Mouse (Mus musculus): ENCODE data around the gene Cyp39a1. TPM values are rescaled to one million over a fixed set of nuclear protein-coding genes. Genes with fewer than 3 reads are reported as not detected.

The Cyp39a1 gene
- polyA plus RNA-seq, 2 experiments = 2.0 to 3.3 TPM

DNA sequence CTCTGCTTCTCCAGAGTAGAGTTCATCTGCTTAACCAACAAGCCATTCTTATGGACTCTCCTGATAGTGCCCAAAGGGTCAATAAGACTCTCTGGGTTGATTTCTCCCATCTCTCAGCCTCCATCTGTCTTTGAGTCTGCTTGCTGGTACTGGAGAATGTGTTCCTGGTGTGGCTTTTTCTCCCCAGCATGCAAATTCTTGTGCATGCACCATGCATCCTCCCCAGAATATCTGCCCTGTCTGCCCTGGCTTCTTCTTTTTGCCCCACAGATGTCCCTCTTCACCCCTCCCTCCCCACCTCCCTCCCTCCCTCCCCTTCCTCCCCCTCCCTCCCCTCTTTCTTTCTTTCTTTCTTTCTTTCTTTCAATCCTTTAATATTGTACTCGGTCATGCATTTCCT, 10.1 kb downstream of the Cyp39a1 start:
- H3K9me3 ChIP-seq (ENCODE audit: control insufficient read depth, low read length) = no peaks in the 10 kb centered on the region
- WGBS (ENCODE audit: insufficient replicate concordance) = 67% methylated on average over 1 of the region's 1 CpGs
- no peak overlapping the region for H3K4me3 ChIP-seq (ENCODE audit: insufficient read depth in 1 of 2, low read depth in 2 of 2, low read length in 2 of 2)
- ATAC-seq (ENCODE audit: insufficient read depth) = no peak
- H3K9ac ChIP-seq (replicated peaks) = no peak overlapping the region
- H3K27me3 ChIP-seq (ENCODE audit: control insufficient read depth, insufficient read depth, low read length) = no peaks in the 10 kb centered on the region
- no peak overlapping the region for H3K4me2 ChIP-seq (ENCODE audit: low read depth)
- DNase-seq (ENCODE audit: low read depth in 3 of 3, low spot score in 3 of 3) = no peak
- no peaks in the 10 kb centered on the region for H3K36me3 ChIP-seq (replicated peaks; ENCODE audit: control insufficient read depth, insufficient read depth, low read depth)
- H3K27ac ChIP-seq = no peak overlapping the region
- TF ChIP-seq CTCF (IDR thresholded peaks at IDR 0.05; ENCODE audit: low read depth) = no peak
- TF ChIP-seq EP300 (IDR thresholded peaks at IDR 0.05; ENCODE audit: low read depth) = no peak
- H3K4me1 ChIP-seq (replicated peaks; ENCODE audit: control insufficient read depth in 2 of 2, insufficient read depth in 2 of 2, low read length in 1 of 2) = peaks cover 0 to 6% of the 10 kb centered on the region in 2 experiments; a peak in 2 of 4 replicates

DNA sequence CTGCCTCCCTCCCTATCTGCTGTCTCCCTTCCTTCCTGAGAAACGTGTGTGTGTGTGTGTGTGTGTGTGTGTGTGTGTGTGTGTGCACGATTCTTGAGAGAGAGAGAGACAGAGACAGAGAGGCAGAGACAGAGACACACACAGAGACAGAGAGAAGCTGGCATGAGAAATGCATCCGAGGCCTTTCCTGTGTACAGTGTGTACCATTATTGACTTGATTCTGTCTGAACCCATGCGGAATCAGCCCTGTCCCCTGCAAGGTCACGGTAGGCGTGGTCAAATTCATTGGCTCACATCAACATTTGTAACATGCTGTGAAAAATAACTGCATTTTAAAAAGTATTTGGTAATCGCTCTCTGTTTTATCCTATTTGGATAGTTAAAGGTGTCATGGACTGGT, 16.9 kb downstream of the Cyp39a1 start:
- no peak overlapping the region for H3K9ac ChIP-seq (replicated peaks)
- DNase-seq (ENCODE audit: low read depth in 3 of 3, low spot score in 3 of 3) (no peak), ATAC-seq (ENCODE audit: insufficient read depth) (no peak)
- TF ChIP-seq CTCF (IDR thresholded peaks at IDR 0.05; ENCODE audit: low read depth) = no peak
- no peak for TF ChIP-seq EP300 (IDR thresholded peaks at IDR 0.05; ENCODE audit: low read depth)
- no peaks in the 10 kb centered on the region for H3K9me3 ChIP-seq (ENCODE audit: control insufficient read depth, low read length)
- 53% methylated on average over 7 of the region's 7 CpGs for WGBS (ENCODE audit: insufficient replicate concordance)
- no peak overlapping the region for H3K4me2 ChIP-seq (ENCODE audit: low read depth)
- no peak overlapping the region for H3K27ac ChIP-seq
- no peaks in the 10 kb centered on the region for H3K4me1 ChIP-seq (replicated peaks; ENCODE audit: control insufficient read depth in 2 of 2, insufficient read depth in 2 of 2, low read length in 1 of 2)
- H3K27me3 ChIP-seq (ENCODE audit: control insufficient read depth, insufficient read depth, low read length) = no peaks in the 10 kb centered on the region
- H3K36me3 ChIP-seq (replicated peaks; ENCODE audit: control insufficient read depth, insufficient read depth, low read depth) = no peaks in the 10 kb centered on the region
- H3K4me3 ChIP-seq (ENCODE audit: insufficient read depth in 1 of 2, low read depth in 2 of 2, low read length in 2 of 2) = no peak overlapping the region

DNA sequence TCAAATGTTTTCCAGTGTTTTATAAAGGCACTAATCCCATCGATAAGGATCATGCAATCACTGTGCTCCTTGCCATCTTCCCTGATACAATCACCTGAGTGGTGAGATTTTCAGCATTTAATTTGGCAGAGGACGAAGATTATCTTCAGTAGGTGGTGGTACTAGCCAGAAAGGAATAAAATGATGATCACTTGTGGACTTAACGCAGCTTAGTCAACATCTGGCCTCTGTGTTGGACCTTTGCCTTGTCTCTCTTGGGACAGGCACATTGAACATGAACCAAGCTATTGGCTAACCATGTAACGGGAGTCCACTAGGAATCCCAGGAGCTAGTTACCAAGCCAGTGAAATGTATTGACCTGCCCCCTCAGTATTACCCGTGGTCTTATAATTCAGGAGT, 17.4 kb downstream of the Cyp39a1 start:
- Histone ChIP-seq H3K9me3 (ENCODE audit: control insufficient read depth, low read length) (no peaks in the 10 kb centered on the region), H3K4me2 (ENCODE audit: low read depth) (no peak overlapping the region), H3K9ac (replicated peaks) (no peak overlapping the region), H3K36me3 (replicated peaks; ENCODE audit: control insufficient read depth, insufficient read depth, low read depth) (no peaks in the 10 kb centered on the region), H3K27me3 (ENCODE audit: control insufficient read depth, insufficient read depth, low read length) (no peaks in the 10 kb centered on the region), H3K4me3 (ENCODE audit: insufficient read depth in 1 of 2, low read depth in 2 of 2, low read length in 2 of 2) (no peak overlapping the region), H3K4me1 (replicated peaks; ENCODE audit: control insufficient read depth in 2 of 2, insufficient read depth in 2 of 2, low read length in 1 of 2) (no peaks in the 10 kb centered on the region), H3K27ac (no peak overlapping the region)
- no peak for TF ChIP-seq EP300 (IDR thresholded peaks at IDR 0.05; ENCODE audit: low read depth)
- no peak for TF ChIP-seq CTCF (IDR thresholded peaks at IDR 0.05; ENCODE audit: low read depth)
- no peak for DNase-seq (ENCODE audit: low read depth in 3 of 3, low spot score in 3 of 3)
- no peak for ATAC-seq (ENCODE audit: insufficient read depth)
- WGBS (ENCODE audit: insufficient replicate concordance) = 62% methylated on average over 5 of the region's 5 CpGs

DNA sequence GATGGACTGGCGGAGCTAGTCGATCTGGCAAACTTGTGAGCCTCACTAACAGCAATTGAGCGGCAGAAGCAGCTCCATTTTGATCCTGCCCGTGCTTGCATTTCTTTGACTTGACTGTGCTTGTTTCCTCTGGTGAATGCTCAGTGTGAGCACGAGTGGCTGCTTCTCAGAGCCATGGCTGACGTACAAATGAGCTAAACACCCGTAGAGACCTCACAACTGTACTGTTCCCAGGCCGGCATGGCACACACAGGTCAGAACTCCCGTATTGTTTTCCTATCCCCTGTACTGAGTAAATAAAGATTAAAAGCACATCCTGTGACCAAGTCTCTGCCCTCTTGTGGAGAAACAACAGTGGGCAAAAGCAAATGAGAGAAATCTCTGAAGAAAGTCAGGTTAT, 22.4 kb downstream of the Cyp39a1 start:
- Histone ChIP-seq H3K27me3 (ENCODE audit: control insufficient read depth, insufficient read depth, low read length) (no peaks in the 10 kb centered on the region), H3K4me1 (replicated peaks; ENCODE audit: control insufficient read depth in 2 of 2, insufficient read depth in 2 of 2, low read length in 1 of 2) (no peaks in the 10 kb centered on the region), H3K36me3 (replicated peaks; ENCODE audit: control insufficient read depth, insufficient read depth, low read depth) (no peaks in the 10 kb centered on the region), H3K4me3 (ENCODE audit: insufficient read depth in 1 of 2, low read depth in 2 of 2, low read length in 2 of 2) (no peak overlapping the region), H3K27ac (no peak overlapping the region), H3K9ac (replicated peaks) (no peak overlapping the region), H3K9me3 (ENCODE audit: control insufficient read depth, low read length) (no peaks in the 10 kb centered on the region), H3K4me2 (ENCODE audit: low read depth) (no peak overlapping the region)
- ATAC-seq (ENCODE audit: insufficient read depth) (no peak), DNase-seq (ENCODE audit: low read depth in 3 of 3, low spot score in 3 of 3) (no peak)
- TF ChIP-seq CTCF (IDR thresholded peaks at IDR 0.05; ENCODE audit: low read depth) (no peak), EP300 (IDR thresholded peaks at IDR 0.05; ENCODE audit: low read depth) (no peak)
- WGBS (ENCODE audit: insufficient replicate concordance) = 54% methylated on average over 9 of the region's 9 CpGs

DNA sequence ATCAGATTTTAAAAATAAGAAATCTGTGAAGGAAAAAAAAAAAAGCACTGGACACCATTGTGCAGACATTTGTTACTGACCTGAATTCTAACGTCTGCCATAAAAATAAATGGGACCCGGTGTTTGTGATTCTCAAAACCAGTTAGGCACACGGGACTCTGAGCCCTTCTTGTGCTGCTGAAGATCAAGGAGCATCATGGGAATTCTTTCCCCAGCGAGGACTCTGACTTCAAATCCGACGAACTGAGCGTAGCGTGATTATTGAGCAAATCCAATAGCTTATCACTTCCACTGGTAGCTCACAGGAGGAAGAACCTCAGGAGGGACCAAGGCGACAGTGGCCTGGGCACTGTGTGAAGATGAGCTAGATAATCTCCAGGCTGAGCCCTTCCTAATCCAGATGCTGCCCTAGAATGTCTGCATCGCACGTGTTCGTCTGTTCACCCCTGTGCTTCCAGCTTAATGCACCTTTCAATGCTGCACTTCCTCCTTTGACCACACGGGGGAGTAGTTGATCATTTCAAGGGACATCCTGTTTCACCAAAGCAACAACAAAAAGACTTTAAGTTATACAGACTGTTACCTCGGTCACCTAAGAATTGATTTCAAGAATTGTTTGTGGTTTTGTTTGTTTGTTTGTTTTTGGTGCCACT, 31.9 kb downstream of the Cyp39a1 start:
- no peak overlapping the region for H3K9ac ChIP-seq (replicated peaks)
- no peak overlapping the region for H3K4me3 ChIP-seq (ENCODE audit: insufficient read depth in 1 of 2, low read depth in 2 of 2, low read length in 2 of 2)
- ATAC-seq (ENCODE audit: insufficient read depth) = no peak
- no peak overlapping the region for H3K4me2 ChIP-seq (ENCODE audit: low read depth)
- no peaks in the 10 kb centered on the region for H3K4me1 ChIP-seq (replicated peaks; ENCODE audit: control insufficient read depth in 2 of 2, insufficient read depth in 2 of 2, low read length in 1 of 2)
- H3K27me3 ChIP-seq (ENCODE audit: control insufficient read depth, insufficient read depth, low read length) = no peaks in the 10 kb centered on the region
- no peak overlapping the region for H3K27ac ChIP-seq
- TF ChIP-seq CTCF (IDR thresholded peaks at IDR 0.05; ENCODE audit: low read depth) (peak; percentile 87), EP300 (IDR thresholded peaks at IDR 0.05; ENCODE audit: low read depth) (no peak)
- no peaks in the 10 kb centered on the region for H3K36me3 ChIP-seq (replicated peaks; ENCODE audit: control insufficient read depth, insufficient read depth, low read depth)
- peak in 2 of 3 experiments; percentile 34 to 36 for DNase-seq (ENCODE audit: low read depth in 3 of 3, low spot score in 3 of 3)
- 30% methylated on average over 14 of the region's 14 CpGs for WGBS (ENCODE audit: insufficient replicate concordance)
- no peaks in the 10 kb centered on the region for H3K9me3 ChIP-seq (ENCODE audit: control insufficient read depth, low read length)
